Mouse (Mus musculus): ENCODE data around the gene Gm438. TPM values are rescaled to one million over a fixed set of nuclear protein-coding genes. Genes with fewer than 3 reads are reported as not detected.
A peak's percentile ranks its signal among the peaks of the same experiment; 100 is the strongest.
"Not testable (repeated sequence)": the region's sequence is repeated elsewhere in the genome, so short reads cannot be mapped to it uniquely, and the experiment has no call there.

Gm438 gene
- not detected in 2 replicates for polyA plus RNA-seq (2016; fragmentation: Nextera tagmentation; extraction: Ambion mirVana)

GRCm38 (mm10) chr4:144786483-144786882 is at the start of gene Gm438:
Gene Gm438 (minus strand): TSS chr4:144786583.
- H3K36me3 ChIP-seq: no peaks in the 10 kb centered on the region
- no peak for ATAC-seq (ENCODE audit: insufficient number of reproducible peaks, insufficient read depth, low FRiP score, low TSS enrichment, low read depth)
- H3K4me1 ChIP-seq (replicated peaks): no peaks in the 10 kb centered on the region
- no peaks in the 10 kb centered on the region for H3K27me3 ChIP-seq
- H3K4me2 ChIP-seq: no peak within 1 kb of the TSS
- no peak within 1 kb of the TSS for H3K27ac ChIP-seq
- no peak within 1 kb of the TSS for H3K9ac ChIP-seq (replicated peaks)
- no peaks in the 10 kb centered on the region for H3K9me3 ChIP-seq
- no peak within 1 kb of the TSS for H3K4me3 ChIP-seq (replicated peaks)

- Histone ChIP-seq H3K9ac (replicated peaks) (no peak overlapping the region), H3K4me3 (replicated peaks) (no peak overlapping the region), H3K27me3 (no peaks in the 10 kb centered on the region), H3K4me2 (no peak overlapping the region), H3K4me1 (replicated peaks) (no peaks in the 10 kb centered on the region), H3K27ac (no peak overlapping the region), H3K9me3 (no peaks in the 10 kb centered on the region), H3K36me3 (no peaks in the 10 kb centered on the region)
- 89% methylated on average over 2 of the region's 2 CpGs for WGBS
- no peak for ATAC-seq (ENCODE audit: insufficient number of reproducible peaks, insufficient read depth, low FRiP score, low TSS enrichment, low read depth)
Observed at GRCm38 (mm10) chr4:144824706-144825105, 38.3 kb upstream of the Gm438 start.

GRCm38 (mm10) chr4:144823996-144824395 is 37.6 kb upstream of the Gm438 start:
- Histone ChIP-seq H3K9ac (replicated peaks) (no peak overlapping the region), H3K27me3 (no peaks in the 10 kb centered on the region), H3K9me3 (no peaks in the 10 kb centered on the region), H3K36me3 (no peaks in the 10 kb centered on the region), H3K4me1 (replicated peaks) (no peaks in the 10 kb centered on the region), H3K4me2 (no peak overlapping the region), H3K4me3 (replicated peaks) (no peak overlapping the region), H3K27ac (no peak overlapping the region)
- no peak for ATAC-seq (ENCODE audit: insufficient number of reproducible peaks, insufficient read depth, low FRiP score, low TSS enrichment, low read depth)
- WGBS: 90% methylated on average over 2 of the region's 2 CpGs

DNA sequence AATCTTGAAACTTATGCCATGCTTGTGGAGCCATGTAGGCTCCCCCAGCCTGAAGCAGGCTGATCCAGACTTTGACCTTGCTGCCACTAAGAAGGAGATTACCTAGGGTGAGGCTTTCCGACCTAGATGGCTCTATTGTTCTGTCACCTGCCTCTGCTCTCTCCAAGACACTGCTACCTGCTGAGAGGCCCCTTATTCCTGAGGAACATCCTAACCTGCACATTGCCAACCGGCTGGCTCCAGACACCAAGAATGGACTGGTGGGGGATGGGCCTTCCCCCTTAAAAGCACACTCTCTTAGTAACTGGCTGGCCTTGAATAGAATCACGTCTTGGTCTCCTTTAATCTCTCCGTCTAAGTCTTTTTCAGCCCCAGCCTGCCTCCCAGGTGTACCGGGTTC is 20.8 kb upstream of the Gm438 start:
- H3K27ac ChIP-seq; H3K27me3 ChIP-seq; H3K9ac ChIP-seq (replicated peaks); H3K4me2 ChIP-seq; H3K4me3 ChIP-seq (replicated peaks); H3K4me1 ChIP-seq (replicated peaks); H3K9me3 ChIP-seq; ATAC-seq (ENCODE audit: insufficient number of reproducible peaks, insufficient read depth, low FRiP score, low TSS enrichment, low read depth); H3K36me3 ChIP-seq: not testable (repeated sequence)
- 53% methylated on average over 5 of the region's 5 CpGs for WGBS

- Histone ChIP-seq H3K36me3 (no peaks in the 10 kb centered on the region), H3K27ac (no peak overlapping the region), H3K9ac (replicated peaks) (no peak overlapping the region), H3K4me3 (replicated peaks) (no peak overlapping the region), H3K4me2 (no peak overlapping the region), H3K4me1 (replicated peaks) (no peaks in the 10 kb centered on the region), H3K27me3 (no peaks in the 10 kb centered on the region), H3K9me3 (no peaks in the 10 kb centered on the region)
- ATAC-seq (ENCODE audit: insufficient number of reproducible peaks, insufficient read depth, low FRiP score, low TSS enrichment, low read depth): no peak
- 77% methylated on average over 3 of the region's 3 CpGs for WGBS
Observed at GRCm38 (mm10) chr4:144803633-144804032, 17.2 kb upstream of the Gm438 start.

GRCm38 (mm10) chr4:144790141-144790540 is 3.8 kb upstream of the Gm438 start:
- Histone ChIP-seq H3K9ac (replicated peaks) (no peak overlapping the region), H3K36me3 (no peaks in the 10 kb centered on the region), H3K27ac (no peak overlapping the region), H3K4me2 (no peak overlapping the region), H3K4me3 (replicated peaks) (no peak overlapping the region), H3K9me3 (no peaks in the 10 kb centered on the region), H3K27me3 (no peaks in the 10 kb centered on the region), H3K4me1 (replicated peaks) (no peaks in the 10 kb centered on the region)
- 41% methylated on average over 1 of the region's 1 CpGs for WGBS
- ATAC-seq (ENCODE audit: insufficient number of reproducible peaks, insufficient read depth, low FRiP score, low TSS enrichment, low read depth): no peak

DNA sequence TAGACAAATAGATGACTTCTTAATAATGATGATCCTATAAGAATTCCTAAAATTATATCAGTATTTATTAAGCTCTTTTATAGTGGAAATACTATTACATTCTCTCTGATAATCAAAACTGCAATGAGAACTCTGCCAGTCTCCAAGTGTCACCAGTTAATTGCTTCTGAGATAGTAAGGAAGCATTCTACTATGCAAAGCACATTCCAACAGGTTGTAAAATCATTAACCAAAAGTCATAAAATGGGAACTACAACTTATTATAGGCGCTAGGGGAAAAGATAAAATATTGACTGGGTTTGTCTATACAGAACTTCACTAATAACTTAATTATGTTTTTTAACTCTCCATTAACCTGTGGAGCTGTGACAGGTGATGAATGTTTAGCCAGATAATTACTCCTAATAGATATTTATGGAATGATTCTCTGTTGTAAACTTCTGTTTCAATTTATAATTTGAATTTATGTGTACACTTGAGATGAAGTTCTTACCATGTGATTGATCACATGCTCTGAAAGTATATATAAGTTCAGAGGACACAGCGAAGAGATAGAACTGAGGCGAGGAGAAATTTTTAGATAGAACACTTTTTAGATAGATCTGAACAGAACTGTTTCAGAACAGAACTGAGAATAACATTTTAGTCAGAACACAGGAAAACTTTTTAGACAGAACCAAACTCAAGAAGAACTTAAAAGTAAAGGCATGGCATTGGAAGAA is 3.7 kb downstream of the Gm438 start:
- Histone ChIP-seq H3K4me2 (no peak overlapping the region), H3K27ac (no peak overlapping the region), H3K9me3 (no peaks in the 10 kb centered on the region), H3K27me3 (no peaks in the 10 kb centered on the region), H3K4me1 (replicated peaks) (no peaks in the 10 kb centered on the region), H3K4me3 (replicated peaks) (no peak overlapping the region), H3K36me3 (no peaks in the 10 kb centered on the region), H3K9ac (replicated peaks) (no peak overlapping the region)
- 72% methylated on average over 3 of the region's 3 CpGs for WGBS
- ATAC-seq (ENCODE audit: insufficient number of reproducible peaks, insufficient read depth, low FRiP score, low TSS enrichment, low read depth): no peak

GRCm38 (mm10) chr4:144765722-144766121 is 20.7 kb downstream of the Gm438 start:
- H3K27me3 ChIP-seq: no peaks in the 10 kb centered on the region
- no peak overlapping the region for H3K4me3 ChIP-seq (replicated peaks)
- no peaks in the 10 kb centered on the region for H3K9me3 ChIP-seq
- WGBS: 34% methylated on average over 2 of the region's 2 CpGs
- no peaks in the 10 kb centered on the region for H3K4me1 ChIP-seq (replicated peaks)
- H3K36me3 ChIP-seq: no peaks in the 10 kb centered on the region
- no peak overlapping the region for H3K9ac ChIP-seq (replicated peaks)
- H3K4me2 ChIP-seq: no peak overlapping the region
- H3K27ac ChIP-seq: no peak overlapping the region
- no peak for ATAC-seq (ENCODE audit: insufficient number of reproducible peaks, insufficient read depth, low FRiP score, low TSS enrichment, low read depth)

DNA sequence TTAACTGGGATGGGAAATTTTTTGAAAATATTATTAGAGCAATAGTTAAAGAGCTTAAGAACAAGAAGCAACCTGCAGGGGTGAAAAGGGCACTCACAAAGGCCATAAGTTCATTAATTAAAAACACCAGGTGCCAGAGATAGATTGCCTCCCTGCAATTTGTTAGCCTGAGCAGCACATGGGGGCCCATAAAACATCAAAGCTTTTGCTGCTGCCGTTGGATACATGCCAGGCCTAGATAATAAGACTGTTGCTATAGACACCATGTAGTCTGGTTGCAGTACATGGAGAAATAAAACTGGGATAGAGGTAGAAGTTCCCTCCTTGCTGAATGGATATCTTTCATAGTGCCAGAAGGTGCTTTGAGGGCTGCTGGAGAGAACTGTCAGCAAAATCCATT is 37.2 kb downstream of the Gm438 start:
- Histone ChIP-seq H3K4me2 (no peak overlapping the region), H3K4me3 (replicated peaks) (no peak overlapping the region), H3K27ac (no peak overlapping the region), H3K36me3 (no peaks in the 10 kb centered on the region), H3K9ac (replicated peaks) (no peak overlapping the region), H3K9me3 (no peaks in the 10 kb centered on the region), H3K27me3 (no peaks in the 10 kb centered on the region), H3K4me1 (replicated peaks) (no peaks in the 10 kb centered on the region; the same call in 1 of the 2 replicates)
- 6% methylated on average over 1 of the region's 1 CpGs for WGBS
- peak; percentile 42; the same call in 1 of the 2 replicates for ATAC-seq (ENCODE audit: insufficient number of reproducible peaks, insufficient read depth, low FRiP score, low TSS enrichment, low read depth)

Other genes with a start within 250 kb of the Gm438 start
- gene Gm13124, start 221.4 kb downstream of the Gm438 start, polyA plus RNA-seq (2016; fragmentation: Nextera tagmentation; extraction: Ambion mirVana): not detected in 2 replicates
- not detected in 2 replicates for gene Aadacl4, start 172.9 kb downstream of the Gm438 start, polyA plus RNA-seq (2016; fragmentation: Nextera tagmentation; extraction: Ambion mirVana)
- not detected in 2 replicates for gene Gm436, start 100.2 kb downstream of the Gm438 start, polyA plus RNA-seq (2016; fragmentation: Nextera tagmentation; extraction: Ambion mirVana)
- gene Gm13178, start 65.2 kb downstream of the Gm438 start, polyA plus RNA-seq (2016; fragmentation: Nextera tagmentation; extraction: Ambion mirVana): not detected in 2 replicates
- 58.9 and 62.7 TPM in 2 replicates for gene Dhrs3, start 106.2 kb upstream of the Gm438 start, polyA plus RNA-seq (2016; fragmentation: Nextera tagmentation; extraction: Ambion mirVana)

Measured in limb, embryonic 12.5 days (tissue).